Mouse (Mus musculus): ENCODE results near the gene Anapc7.
"Not testable (repeated sequence)": the region's sequence is repeated elsewhere in the genome, so short reads cannot be mapped to it uniquely, and the experiment has no call there.

The Anapc7 gene

DNA sequence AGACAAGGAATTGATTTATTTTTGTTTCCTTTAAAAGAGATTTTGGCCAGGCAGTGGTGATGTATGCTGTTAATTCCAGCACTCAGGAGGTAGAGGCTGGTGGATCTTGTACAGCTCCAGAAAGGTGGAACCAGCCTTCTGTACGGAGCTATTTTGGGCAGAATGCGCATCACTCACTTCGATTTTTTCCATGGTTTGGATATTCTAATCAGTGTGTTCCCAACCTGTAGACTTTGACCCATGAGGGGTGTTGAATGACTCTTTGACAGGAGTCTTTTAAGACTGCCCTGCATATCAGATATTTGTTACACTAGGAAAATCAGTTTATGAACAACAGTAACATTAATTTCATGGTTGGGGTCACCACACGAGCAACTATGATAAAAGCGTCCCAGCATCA is 29.8 kb downstream of the Anapc7 start:
- no peak for DNase-seq (ENCODE audit: low spot score)

DNA sequence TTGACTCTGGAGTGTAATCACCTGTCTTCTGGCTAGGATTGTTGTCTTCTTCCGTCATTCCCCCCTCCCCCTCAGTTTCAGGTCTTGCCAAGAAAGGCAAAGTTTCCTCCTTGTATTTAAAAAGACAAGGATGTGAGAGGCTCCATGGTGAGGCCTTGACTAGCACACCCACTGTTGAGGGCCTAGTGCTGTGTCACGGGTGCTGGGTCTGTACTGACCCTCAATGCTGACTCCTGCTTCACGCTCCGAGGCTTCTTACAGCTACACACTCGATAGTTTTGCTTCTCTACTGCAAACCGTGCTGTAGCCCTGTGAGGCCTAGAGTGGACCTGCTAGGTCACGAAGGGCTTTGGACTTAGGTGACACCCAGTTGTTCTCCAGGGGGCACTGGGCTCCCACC is 30.7 kb downstream of the Anapc7 start:
- DNase-seq (ENCODE audit: low spot score) = no peak

DNA sequence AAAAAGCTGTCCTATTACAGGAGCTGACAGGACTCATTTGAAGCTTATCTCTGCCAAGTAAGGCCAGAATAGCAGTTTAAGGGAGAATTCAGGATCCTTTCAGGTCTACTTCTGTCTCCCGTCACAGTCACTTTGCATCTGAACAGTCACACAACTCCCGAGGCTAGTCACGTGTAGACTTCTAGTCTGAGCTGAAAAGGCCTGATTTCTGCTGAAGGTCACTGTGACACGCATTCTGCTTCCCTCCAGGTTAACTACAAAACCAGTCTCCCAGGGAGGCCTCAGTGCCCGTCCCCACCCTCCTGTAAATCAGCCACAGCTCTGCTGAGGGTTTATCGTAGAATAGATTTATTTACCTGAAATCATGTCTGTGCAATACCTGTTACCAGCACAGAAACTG is 31.7 kb downstream of the Anapc7 start:
- no peak for DNase-seq (ENCODE audit: low spot score)

DNA sequence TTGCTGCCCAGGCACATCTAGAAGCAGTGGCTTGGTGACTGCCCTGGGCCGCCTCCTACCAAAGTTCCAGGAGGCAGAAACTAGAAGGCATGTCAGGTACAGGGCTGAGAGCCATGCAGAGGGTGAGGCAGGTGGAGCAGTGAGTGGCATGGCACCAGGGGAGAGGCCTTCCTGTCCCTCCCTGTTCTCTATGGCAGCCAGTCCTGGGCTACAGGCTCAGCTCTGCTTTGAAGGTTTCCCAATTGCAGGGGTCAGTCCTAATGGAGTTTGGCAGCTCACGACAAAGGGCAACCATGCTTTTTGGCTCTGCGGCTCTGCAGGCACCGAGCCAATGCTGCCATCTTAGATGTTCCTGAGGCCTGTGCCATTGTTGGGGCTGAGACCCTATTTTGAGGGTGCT is 32.9 kb downstream of the Anapc7 start:
- DNase-seq (ENCODE audit: low spot score) = no peak

DNA sequence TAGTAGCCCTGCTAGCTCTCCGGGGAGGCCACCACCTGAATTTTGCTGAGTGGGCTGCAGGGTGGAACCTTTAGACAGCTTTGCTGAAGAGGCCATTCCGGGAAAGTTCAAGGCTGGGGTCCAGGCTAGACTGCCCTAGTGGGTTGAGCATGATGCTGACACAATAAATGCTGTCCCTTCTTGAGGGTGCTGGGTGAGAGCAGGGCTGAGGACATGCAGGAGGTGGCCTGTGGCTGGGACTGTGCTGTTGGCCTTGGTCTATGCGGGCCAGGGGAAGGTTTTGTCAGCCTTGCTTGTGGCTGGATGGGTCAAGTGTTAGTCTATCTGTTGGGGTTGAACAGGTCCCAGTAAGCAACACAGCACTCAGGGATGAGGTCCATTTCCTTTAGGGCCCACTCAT is 33.4 kb downstream of the Anapc7 start:
- DNase-seq (ENCODE audit: low spot score) = no peak

GRCm38 (mm10) chr5:122455584-122455983 is 34.1 kb downstream of the Anapc7 start:
- DNase-seq (ENCODE audit: low spot score) = no peak

DNA sequence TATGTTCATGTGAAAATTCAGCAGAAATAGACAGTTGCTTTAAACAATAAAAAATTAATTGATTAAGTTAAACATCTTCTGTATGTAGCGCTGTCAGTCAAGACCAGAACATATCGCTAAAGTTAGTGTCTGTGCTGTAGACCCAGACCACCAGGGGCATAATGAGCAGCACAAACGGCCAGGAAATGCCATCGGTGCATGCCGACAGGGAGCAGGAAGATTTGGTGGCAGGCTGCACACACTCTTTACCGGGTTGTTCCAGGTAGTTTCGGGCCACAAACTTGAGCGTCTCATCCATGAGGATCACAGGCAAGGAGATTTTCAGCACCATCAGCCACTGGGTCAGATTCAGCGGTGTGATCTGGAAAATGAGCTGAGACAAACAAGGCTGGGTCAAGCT is 35.6 kb downstream of the Anapc7 start:
- not testable (repeated sequence) for DNase-seq (ENCODE audit: low spot score)

DNA sequence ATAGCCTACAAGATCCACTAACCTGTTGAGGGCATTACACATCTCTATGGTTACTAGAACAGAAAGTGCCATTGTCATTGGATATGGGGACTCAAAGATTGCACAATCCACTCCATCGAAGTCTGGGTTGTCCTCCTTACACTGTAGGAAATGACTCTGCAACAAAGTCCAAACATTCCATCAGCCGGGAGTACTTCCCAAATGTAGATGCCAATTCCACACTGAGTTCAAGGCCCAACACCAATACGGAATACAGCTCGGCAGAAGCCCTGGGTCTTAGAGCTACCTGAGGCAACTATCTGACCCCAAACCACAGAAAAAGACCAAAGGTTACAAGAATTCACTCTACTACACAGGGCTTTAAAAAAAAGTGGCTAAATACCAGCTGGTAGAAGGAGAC is 36.6 kb downstream of the Anapc7 start:
- no peak for DNase-seq (ENCODE audit: low spot score)

- no peak for DNase-seq (ENCODE audit: low spot score)
These were observed 37.8 kb downstream of the Anapc7 start for GRCm38 (mm10) chr5:122459335-122459734.

- DNase-seq (ENCODE audit: low spot score) = no peak
These were observed 39.2 kb downstream of the Anapc7 start for GRCm38 (mm10) chr5:122460656-122461055.

DNA sequence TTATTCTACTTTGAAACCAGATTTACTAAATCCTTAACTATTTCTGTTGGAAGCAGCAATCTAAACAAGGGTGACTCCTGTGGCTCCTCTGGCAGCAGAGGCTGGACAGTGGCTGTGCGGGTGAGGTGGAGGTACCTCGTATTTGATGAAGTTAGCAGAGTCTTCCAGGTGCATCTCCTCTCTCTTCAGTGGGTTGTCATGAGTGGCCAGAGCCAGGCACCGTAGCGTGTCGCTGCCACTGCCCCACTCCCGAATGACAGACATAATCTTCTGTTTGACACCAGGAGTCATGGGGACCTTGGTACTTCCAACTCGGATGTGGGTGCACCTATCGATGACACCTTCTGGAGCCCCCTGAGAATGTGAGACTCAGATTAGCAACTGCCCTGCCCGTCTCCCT is 39.9 kb downstream of the Anapc7 start:
- DNase-seq (ENCODE audit: low spot score) = no peak

GRCm38 (mm10) chr5:122471658-122472057 is 50.2 kb downstream of the Anapc7 start:
- no peak for DNase-seq (ENCODE audit: low spot score)

DNA sequence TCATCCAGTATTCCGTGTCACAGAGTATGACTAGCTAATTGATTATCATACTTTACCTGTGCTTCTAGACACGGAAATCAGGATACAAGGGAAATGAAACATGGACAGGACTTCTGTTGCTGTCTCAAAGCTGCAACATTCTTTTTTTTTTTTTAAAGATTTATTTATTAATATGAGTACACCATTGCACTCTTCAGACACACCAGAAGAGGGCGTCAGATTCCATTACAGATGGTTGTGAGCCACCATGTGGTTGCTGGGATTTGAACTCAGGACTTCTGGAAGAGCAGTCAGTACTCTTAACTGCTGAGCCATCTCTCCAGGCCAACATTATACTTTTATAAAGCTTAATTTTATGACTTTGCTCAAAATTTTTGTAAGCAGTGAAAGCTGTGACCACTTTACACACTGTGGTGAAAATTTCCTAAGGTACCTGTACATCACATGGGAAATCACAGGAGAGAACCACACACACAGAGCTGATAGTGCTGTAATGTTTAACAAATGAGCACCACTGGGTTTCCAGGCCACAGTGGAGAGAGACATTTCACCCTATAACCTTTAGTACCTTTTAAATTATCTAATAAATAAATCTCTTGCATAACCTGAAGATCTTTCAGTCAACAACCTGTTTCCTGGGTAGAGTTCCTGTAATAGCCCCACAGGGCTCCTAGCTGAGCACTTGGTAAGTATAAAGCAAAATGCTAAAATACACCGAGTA is 53.3 kb downstream of the Anapc7 start:
- no peak for DNase-seq (ENCODE audit: low spot score)

DNA sequence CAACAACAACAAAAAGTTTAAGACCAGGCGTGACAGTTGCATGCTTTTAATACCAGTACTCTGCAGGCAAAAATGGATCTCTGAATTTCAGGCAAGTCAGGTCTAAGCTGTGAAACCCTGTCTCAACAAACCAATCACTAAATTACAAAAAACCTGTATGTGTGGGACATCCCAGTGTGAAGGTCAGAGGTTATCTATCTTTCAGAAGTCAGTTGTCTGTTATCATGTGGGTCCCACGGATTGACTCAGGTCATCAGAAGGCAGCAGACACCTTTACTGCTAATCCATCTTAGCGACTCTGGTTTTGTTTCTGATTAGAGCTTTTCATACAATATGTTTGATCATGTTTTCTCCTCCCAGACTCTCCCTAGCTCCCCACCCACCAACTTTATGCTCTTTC is 54.6 kb downstream of the Anapc7 start:
- no peak for DNase-seq (ENCODE audit: low spot score)

GRCm38 (mm10) chr5:122477492-122477891 is 56.0 kb downstream of the Anapc7 start:
- DNase-seq (ENCODE audit: low spot score) = no peak

GRCm38 (mm10) chr5:122479131-122479530 is 57.6 kb downstream of the Anapc7 start:
- DNase-seq (ENCODE audit: low spot score) = no peak

DNA sequence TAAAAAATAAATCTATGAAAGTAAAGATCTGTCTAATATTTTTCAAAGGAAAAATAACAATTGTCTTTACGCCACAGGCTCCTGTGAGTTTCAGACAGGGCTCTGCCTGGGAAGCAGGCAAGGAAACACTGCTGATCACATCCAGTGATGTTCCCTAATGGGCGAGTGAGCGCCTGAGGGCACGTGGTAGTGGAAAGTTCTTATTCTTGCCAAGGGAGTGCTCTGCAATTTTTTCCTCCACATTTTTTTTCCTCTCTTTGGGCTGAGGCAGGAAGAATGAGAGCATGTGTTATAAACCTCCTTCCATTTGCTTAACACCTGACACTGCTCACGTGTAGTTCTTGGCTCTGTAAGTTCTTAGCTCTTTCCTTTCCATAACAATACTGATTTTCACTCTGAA is 60.4 kb downstream of the Anapc7 start:
- DNase-seq (ENCODE audit: low spot score) = no peak

DNA sequence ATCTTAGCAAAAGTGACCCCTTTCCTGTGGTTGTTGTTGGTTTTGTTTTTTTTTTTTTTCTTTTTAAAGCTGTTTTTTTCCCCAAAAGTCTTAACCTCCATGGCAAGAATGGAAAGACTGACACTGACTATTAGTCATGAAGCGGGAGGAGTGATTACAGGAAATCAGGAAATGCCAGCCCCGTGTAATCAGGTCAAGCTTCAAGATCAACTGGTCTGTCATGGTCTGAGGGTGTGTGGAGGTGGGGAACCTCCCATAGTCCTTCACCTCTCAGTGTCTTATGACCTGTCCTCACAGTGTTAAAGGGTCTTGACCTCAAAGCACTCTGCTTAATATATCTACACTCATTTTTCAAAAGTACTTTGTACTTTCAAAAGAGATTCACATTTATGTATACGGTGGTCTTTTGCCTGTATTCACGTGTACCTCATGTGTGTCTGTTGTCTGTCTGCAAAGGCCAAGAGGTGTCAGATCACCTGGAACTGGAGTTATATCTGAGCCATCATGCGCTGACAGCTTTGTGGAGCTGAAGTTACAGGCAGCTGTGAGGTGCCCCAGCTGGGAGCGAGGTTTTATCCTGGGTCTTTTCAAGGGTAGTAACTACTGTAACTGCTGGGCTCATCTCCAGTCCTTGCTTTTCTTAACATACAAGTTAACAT is 61.4 kb downstream of the Anapc7 start:
- DNase-seq (ENCODE audit: low spot score) = no peak

- DNase-seq (ENCODE audit: low spot score) = not testable (repeated sequence)
These were observed 64.8 kb downstream of the Anapc7 start for GRCm38 (mm10) chr5:122486243-122486642.

- no peak for DNase-seq (ENCODE audit: low spot score)
These were observed 66.3 kb downstream of the Anapc7 start for GRCm38 (mm10) chr5:122487825-122488224.

- DNase-seq (ENCODE audit: low spot score) = no peak
These were observed 68.7 kb downstream of the Anapc7 start for GRCm38 (mm10) chr5:122490148-122490547.

DNA sequence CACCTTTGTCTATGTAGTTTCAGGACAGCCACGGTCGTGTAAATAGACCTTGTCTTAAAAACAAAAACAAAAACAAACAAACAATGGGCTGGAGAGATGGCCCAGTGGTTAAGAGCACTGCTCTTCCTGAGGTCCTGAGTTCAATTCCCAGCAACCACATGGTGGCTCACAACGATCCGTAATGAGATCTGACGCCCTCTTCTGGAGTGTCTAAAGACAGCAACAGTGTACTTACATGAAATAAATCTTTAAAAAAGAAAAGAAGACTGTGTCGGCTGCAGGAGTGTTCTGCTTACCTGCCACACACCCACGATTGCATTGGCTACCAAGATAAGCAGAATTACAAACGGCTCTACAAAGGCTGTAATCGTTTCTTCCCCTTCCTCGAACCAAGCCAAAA is 69.9 kb downstream of the Anapc7 start:
- DNase-seq (ENCODE audit: low spot score) = no peak

- DNase-seq (ENCODE audit: low spot score) = no peak
These were observed 71.5 kb downstream of the Anapc7 start for GRCm38 (mm10) chr5:122493035-122493434.

GRCm38 (mm10) chr5:122494449-122494848 is 73.0 kb downstream of the Anapc7 start:
- DNase-seq (ENCODE audit: low spot score) = no peak

Data from ovary, postnatal 14 days (tissue).